Mouse (Mus musculus) cerebellum, postnatal 25 days (tissue): ENCODE data around the gene Tas2r120.
"Not testable (repeated sequence)": the region's sequence is repeated elsewhere in the genome, so short reads cannot be mapped to it uniquely, and the experiment has no call there.

Source experiments
- DNase-seq, 2 experiments: peaks; one replicate each; pipeline ENCODE4 v3.0.0; 2021; ENCODE audit warnings: mixed read lengths in 2 of 2

Tas2r120 gene

GRCm38 (mm10) chr6:132656653-132657052 is at the start of gene Tas2r120:
Gene Tas2r120 (plus strand): TSS chr6:132656953.
- DNase-seq = no peak

- DNase-seq = no peak
Measured at GRCm38 (mm10) chr6:132649399-132649798, 7.4 kb upstream of the Tas2r120 start.

GRCm38 (mm10) chr6:132651426-132651825 is 5.3 kb upstream of the Tas2r120 start, which contains the start of gene A630073D07Rik:
Gene A630073D07Rik (minus strand): TSS chr6:132651526.
- DNase-seq = no peak

- DNase-seq = not testable (repeated sequence)
Measured at GRCm38 (mm10) chr6:132691596-132691995, 34.8 kb downstream of the Tas2r120 start.

- no peak for DNase-seq
Measured at GRCm38 (mm10) chr6:132700907-132701306, 44.2 kb downstream of the Tas2r120 start, which contains the start of gene Tas2r121. Gene Tas2r121 (minus strand): TSS chr6:132701007.
